Mouse (Mus musculus): Measurements from ENCODE around the gene Gm5741.

Gm5741 gene

DNA sequence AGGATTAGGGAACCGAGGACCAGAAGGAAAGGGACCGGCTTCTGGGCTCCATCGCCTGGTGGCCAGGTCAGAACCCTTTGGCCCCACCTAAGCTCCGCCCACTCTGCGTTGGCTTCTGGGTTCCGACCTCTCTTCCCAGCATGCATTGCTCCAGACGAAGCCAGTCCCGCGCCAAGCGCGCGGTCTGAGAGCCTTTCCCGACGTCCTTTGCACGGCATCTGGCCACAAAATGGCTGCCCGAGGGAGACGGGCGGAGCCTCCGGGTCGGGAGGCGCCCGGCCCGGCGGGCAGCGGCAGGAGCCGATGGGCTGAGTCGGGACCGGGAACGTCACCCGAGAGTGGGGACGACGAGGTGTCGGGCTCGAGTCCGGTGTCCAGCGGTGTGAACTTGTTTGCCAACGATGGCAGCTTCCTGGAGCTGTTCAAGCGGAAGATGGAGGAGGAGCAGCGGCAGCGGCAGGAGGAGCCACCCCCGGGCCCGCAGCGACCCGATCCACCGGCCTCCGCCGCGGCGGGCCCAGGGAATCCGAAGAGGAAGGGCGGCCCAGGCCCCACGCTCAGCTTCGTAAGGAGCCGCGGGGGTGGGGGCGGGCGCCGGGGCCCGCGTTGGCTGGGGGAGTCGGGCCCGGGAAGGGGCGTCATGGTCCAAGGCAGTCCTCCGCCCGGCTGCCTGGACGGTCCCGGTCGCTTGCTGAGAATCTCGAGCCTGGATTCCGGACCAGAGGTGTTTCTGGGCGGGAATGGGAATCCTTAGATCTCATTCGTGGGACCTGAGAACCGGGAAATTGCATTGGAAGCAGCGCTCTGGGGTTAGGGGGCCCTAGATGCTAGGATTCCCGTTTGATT, 40.9 kb downstream of the Gm5741 start, which contains the start of gene Trir:
Gene Trir, plus strand, starts transcription at position 154 of the 846 bp plus-strand sequence.
- DNase-seq: peak; percentile 96

DNA sequence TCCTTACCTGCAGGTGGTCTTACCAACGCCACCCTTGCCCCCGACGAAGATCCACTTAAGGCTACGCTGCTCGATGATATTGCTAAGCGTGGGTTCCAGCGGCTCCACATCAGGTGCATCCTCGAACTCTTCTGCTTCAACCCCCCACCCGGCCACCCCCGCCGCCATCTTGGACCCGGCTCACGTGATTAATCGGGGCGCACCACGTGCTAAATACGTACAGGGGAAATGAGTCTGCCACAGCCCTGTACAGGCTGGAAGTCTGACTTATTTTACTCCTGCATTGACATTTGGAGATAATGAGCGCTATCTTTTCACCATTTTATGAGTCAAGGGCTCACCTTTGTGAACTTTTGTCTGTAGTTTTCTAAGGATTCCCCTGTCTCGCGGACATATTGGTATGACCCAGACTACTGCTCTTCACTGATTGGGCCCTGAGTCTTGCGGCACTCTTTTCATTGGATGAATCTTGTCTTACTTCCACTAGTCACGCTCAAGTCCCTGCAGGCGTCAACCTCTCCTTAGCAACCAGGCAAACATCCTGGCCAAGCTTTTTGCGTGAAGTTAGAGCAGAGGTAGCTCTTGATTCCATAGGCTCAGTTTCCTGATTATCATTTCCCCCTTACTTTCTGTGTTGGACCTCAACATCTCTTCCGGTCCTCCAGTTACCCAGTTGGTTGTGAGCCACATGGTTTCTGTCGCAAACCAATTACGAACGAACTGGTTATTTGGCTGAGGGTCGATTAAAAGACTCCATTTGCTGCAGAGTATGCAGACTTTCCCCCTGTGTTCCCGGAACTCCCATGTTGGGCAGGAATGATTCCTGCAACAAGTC, 42.5 kb downstream of the Gm5741 start, which contains the start of gene Asna1:
Gene Asna1, minus strand, starts transcription at position 184 of the 835 bp plus-strand sequence.
- DNase-seq: peak; percentile 92

DNA sequence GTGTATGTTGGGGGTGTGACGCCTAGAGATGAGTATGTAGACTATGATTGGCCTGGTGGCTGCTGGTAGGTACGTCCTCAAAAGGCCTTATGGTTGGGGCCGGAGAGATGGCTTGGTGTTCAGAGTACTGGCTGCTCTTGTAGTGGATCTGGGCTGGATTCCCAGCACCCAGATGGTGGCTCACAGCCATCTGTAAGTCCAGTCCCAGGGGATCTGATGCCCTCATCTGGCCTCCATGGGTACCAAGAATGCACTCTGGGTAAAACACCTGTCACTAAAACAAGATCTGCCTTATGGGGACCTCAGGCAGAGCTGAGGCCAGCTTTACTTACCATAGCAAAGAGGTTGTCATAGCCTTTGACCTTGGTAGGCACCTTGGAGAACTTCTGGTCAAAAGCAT, 43.9 kb downstream of the Gm5741 start:
- peak; percentile 51 for DNase-seq

DNA sequence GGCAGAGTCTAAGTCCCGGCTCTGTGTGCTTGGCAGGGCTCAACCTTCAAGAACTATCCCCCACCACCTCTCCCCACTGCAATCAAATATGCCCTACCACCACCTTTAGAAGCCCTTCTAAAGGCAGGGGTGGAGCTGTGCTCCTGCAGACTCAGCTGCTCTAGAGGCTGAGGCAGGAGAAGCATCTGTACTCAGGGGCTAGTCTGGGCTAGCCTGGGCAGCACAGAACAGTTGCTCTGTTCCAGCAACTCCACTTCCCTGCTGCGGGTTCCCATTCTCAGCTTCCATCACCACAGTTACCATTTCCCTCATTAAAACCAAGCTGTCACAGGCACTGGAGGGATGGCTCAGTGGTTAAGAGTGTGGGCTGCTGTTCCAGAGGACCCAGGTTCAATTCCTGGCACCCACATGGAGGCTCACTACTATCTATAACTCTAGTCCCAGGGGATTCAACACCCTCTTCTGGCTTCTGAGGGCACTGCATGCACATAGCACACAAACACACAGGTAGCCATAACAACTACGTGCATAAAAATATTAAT, 46.2 kb downstream of the Gm5741 start:
- DNase-seq: no peak

Measured in cerebellum, adult 9-10 months (tissue).